In the genomic region with DNA sequence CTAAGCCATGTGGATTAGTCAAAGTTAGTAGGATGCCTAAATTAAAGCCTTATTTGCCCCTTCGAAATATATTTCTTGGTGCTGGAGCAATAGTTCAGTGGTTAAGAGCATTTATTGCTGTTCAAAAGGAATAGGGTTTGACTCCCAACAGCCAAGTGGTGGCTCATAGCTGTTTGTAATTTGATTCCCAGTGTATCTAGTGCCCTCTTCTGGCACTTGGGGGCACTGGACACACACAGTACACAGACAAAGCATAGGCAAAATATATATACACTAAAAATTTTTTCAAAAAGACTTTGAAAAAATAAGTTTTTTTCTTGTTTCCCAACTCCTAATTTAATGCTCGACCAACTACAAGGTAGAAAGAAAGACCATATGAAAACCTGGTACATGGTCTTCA, we compare ENCODE assay signal across 9 mouse cellular contexts. TPM values are rescaled to one million over a fixed set of nuclear protein-coding genes. Genes with fewer than 3 reads are reported as not detected.
A peak's percentile ranks its signal among the peaks of the same experiment; 100 is the strongest.
DNase-seq lines count a peak whose midpoint lies in the region; ATAC-seq lines count a peak whose summit lies in the region.
"Had no signal": no experiment of that assay in that cellular context is flagged by ENCODE, and none has a peak within 500 bp of the region (broad histone marks: within the 10 kb centered on the region; RNA-seq: fewer than 3 reads in every experiment).

No protein-coding gene starts in this region.

- no peak overlapping the region for H3K9ac ChIP-seq in heart, embryonic 12.5 days
- H3K9ac ChIP-seq: hindbrain, embryonic 15.5 days had no signal

- no peak overlapping the region for H3K4me3 ChIP-seq in heart, embryonic 12.5 days
- H3K4me3 ChIP-seq: hindbrain, embryonic 15.5 days had no signal

- H3K9me3 ChIP-seq in heart, embryonic 12.5 days (replicated peaks): no peaks in the 10 kb centered on the region

- peak; percentile 13 to 42 for DNase-seq in heart, adult 18-20 months
- DNase-seq in 3134 (ENCODE audit: extremely low read depth, insufficient read length, low spot score) (peak; percentile 7), MN1 (ENCODE audit: low spot score) (peak; percentile 25)
- peak; percentile 61 for DNase-seq in induced T-regulatory cell, adult 2 months (ENCODE audit: low read depth)
- DNase-seq in gastrocnemius, postnatal 36 days: no peak
- DNase-seq in frontal cortex, postnatal 10 days (ENCODE audit: low spot score in 2 of 2): no peak

- WGBS in heart, embryonic 12.5 days: 61% methylated on average over 2 of the region's 2 CpGs

- H3K36me3 ChIP-seq in heart, embryonic 12.5 days: no peaks in the 10 kb centered on the region
- H3K36me3 ChIP-seq: hindbrain, embryonic 15.5 days had no signal

- no peak overlapping the region for H3K27ac ChIP-seq in heart, embryonic 12.5 days (ENCODE audit: poor library complexity, severe bottlenecking)
- H3K27ac ChIP-seq: hindbrain, embryonic 15.5 days had no signal

- no peak for ATAC-seq in heart, embryonic 12.5 days (ENCODE audit: insufficient number of reproducible peaks, low FRiP score)
- peak; percentile 87 for ATAC-seq in neutrophil, adult 5-6 weeks (ENCODE audit: extremely low read depth, insufficient number of reproducible peaks, low FRiP score, poor library complexity, severe bottlenecking)

- H3K27me3 ChIP-seq in heart, embryonic 12.5 days (replicated peaks): no peaks in the 10 kb centered on the region
- H3K27me3 ChIP-seq: hindbrain, embryonic 15.5 days had no signal

- no peaks in the 10 kb centered on the region for H3K4me1 ChIP-seq in heart, embryonic 12.5 days (replicated peaks)
- H3K4me1 ChIP-seq: hindbrain, embryonic 15.5 days had no signal

- intact Hi-C loops in gastrocnemius, postnatal 36 days (cut with DNase I): no loop called here

- H3K4me2 ChIP-seq in heart, embryonic 12.5 days: no peak overlapping the region
- H3K4me2 ChIP-seq: hindbrain, embryonic 15.5 days had no signal

RNA-seq across cellular contexts. Expression of gene Zfp946, which starts 13.3 kb away (rescaled TPM):
- total RNA-seq in heart, adult 18-20 months (2021): 1 to 10 TPM; 3.3 to 4.1 TPM
- 10.4 and 10.6 TPM in 2 replicates for polyA plus RNA-seq in heart, embryonic 12.5 days (2016; fragmentation: Nextera tagmentation; extraction: Ambion mirVana)
- 6.2 and 8.6 TPM in 2 replicates for total RNA-seq in neutrophil, adult 5-6 weeks (2017)
- total RNA-seq in gastrocnemius, postnatal 36 days (2021): 1 to 10 TPM; 3.9 to 5.4 TPM

RNA-seq across cellular contexts. Expression of gene Zfp758, which starts 49.5 kb away (rescaled TPM):
- total RNA-seq in heart, adult 18-20 months (2021): 1 to 10 TPM; 9.6 to 9.7 TPM
- 7.3 and 7.6 TPM in 2 replicates for polyA plus RNA-seq in heart, embryonic 12.5 days (2016; fragmentation: Nextera tagmentation; extraction: Ambion mirVana)
- total RNA-seq in neutrophil, adult 5-6 weeks (2017): 36.2 and 43.9 TPM in 2 replicates
- total RNA-seq in gastrocnemius, postnatal 36 days (2021): 1 to 10 TPM; 5.0 to 6.6 TPM

RNA-seq across cellular contexts. Expression of gene Zfp944, which starts 49.6 kb away (rescaled TPM):
- 1 to 10 TPM; 4.2 to 4.5 TPM for total RNA-seq in heart, adult 18-20 months (2021)
- 8.3 and 8.7 TPM in 2 replicates for polyA plus RNA-seq in heart, embryonic 12.5 days (2016; fragmentation: Nextera tagmentation; extraction: Ambion mirVana)
- 19.6 and 21.4 TPM in 2 replicates for total RNA-seq in neutrophil, adult 5-6 weeks (2017)
- 1 to 10 TPM; 4.3 to 4.5 TPM for total RNA-seq in gastrocnemius, postnatal 36 days (2021)

Comparison
In these comparisons a context has a peak if more than half of its experiments do, and no peak if none do; other contexts are left out.
1. DNase-seq: peak in heart, adult 18-20 months (2 of 2), 3134 (single experiment), MN1 (single experiment) and induced T-regulatory cell, adult 2 months (single experiment); none in gastrocnemius, postnatal 36 days (0 of 2) and frontal cortex, postnatal 10 days (0 of 2).